Mouse (Mus musculus) kidney, postnatal 4 days (tissue): ENCODE data around the gene Gls.

ENCODE experiments used
- DNase-seq, 2 experiments: peaks; one replicate each; pipeline ENCODE4 v3.0.0; 2021; ENCODE audit warnings: mixed read lengths in 2 of 2

The Gls gene

DNA sequence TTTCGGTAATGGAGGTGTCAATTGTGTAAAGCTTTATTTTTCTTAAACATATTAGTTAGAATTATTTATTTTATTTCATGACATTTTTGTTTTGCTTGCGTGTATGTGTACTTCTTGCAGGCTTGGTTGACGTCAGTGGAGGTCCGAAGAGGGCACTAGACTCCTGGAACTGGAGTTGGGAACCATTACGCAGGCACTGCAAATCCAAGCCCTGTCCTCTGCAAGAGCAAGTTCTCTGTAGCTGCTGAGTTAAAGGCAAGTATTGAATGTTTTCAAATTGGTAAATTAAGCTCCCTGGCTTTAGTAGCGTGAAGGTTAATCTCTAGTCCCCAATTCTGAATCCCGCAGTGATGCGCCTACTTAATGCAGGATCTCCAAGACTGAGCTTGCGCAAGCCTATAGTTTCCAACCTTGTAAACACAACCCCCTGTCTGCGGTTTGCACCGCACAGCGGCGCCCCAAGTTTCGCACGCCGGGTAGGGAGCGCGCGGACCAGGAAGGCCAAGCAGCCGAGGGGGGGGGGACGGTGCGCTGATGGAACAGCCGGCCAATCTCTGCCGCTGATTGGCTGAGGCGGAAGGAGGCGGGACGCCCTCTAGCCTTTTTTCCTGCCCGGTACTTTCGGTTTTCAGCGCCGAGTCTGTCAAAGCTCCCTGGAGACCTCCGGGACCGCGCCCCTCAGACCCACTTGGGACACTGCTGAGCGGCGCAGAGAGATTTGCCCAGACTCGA lies 114.0 kb downstream of the Gls start, which contains the start of gene Stat1:
Gene Stat1 (plus strand): TSS at position 581 of the 732 bp plus-strand sequence.
- peak; percentile 92 to 95 for DNase-seq

DNA sequence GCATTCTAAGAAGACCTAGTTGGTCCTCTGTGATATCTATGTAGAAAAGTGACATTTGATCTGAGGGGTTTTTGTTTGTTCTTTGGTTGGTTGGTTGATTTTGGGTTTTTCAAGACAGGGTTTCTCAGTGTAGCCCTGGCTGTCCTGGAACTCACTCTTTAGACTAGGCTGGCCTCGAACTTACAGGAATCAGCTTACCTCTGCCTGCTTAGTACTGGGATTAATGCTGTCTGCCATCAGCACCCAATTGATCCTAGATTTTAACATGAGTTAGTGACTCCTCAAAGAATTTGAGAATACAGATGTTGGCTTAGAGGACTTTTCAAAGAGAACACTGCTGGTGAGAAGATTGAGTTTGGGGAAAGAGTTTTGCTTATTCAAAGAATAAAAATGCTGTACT lies 115.3 kb downstream of the Gls start:
- no peak for DNase-seq

DNA sequence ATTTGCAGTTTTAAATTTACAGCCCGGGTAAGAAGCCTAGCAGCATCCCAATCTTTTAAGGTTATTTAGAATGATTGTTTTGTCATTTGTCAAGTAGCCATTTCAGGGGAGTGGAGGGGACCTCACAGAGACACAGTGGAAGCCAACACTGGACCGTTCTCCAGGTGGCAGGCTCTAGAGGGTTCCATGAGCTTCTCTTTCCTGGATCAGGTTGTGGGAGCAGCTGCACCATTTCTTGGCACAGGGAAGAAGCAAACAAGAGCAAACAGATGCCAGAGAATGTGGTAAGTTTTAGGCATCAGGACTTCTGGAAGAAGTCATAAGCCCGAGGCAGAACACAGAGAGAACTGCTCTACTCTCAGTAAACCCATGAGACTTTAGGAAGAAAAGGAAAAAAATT lies 116.6 kb downstream of the Gls start:
- DNase-seq: no peak

DNA sequence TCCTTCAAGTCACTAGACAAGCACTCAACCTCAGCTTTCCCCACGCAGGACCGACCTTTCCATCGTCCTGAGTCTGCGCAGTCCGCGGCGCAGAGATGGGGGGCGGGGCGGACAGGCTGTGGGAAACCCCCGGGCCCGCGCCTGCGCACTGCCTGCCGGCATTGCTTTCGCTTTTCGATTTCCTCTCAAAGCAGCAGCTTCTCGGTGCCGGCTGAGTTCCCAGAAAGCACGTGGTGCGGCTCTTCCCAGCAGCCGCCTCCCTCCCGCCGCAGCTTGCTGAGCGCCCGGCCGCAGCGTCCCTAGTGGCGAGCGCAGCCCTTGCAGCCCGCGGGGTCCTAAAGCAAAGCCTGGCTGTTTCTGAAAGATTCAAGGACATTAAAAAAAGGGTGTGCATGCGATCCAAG lies 119.4 kb downstream of the Gls start:
- DNase-seq: peak; percentile 99
